Mouse (Mus musculus) 3134 (cell line): Measurements from ENCODE around the gene Bad.

ENCODE experiments used
- DNase-seq: peaks from one replicate; pipeline ENCODE4 v3.0.0-alpha.2; 2011; ENCODE audit warnings: low spot score; ENCODE audit not compliant: insufficient read length; ENCODE audit errors: extremely low read depth

Bad gene

DNA sequence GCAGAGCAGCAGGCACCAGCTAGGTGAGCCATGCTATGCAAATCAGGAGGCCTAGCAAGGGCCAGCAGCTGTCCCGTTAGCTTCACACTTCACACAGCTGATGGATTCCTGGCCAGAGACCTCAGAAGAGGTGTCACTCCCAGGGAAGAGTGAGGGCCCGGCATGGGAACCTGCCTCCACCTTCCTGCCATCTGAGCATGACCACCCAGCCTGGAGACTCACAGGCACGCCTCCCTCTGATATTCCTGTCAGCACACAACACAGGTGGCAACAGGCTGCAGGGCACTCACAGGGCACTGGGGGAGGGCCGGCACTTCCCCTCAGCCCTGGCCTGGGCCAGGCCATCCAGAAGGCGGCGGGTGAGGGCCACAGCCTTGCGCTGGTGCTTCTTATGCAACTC, 13.8 kb downstream of the Bad start:
- DNase-seq, result no peak

DNA sequence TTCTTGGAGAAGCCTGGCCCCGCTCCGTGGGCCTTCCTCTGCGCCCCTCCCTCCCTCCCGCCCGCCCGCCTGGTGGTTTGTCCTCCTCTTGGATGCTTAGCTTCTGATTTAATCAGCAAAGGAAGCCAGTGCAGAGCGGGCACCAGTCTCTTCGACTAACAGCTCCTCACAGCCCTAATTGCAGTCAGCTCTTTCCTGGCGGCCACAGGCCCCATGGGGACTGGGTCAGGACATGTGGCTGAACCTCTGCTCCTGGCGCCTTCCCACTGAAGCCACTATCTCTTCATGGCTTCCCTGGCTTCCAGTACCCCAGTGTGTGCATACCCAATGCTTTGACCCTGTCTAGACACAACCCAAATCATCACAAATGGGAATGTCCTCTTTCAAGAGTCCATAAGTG, 14.8 kb downstream of the Bad start:
- DNase-seq, result no peak

DNA sequence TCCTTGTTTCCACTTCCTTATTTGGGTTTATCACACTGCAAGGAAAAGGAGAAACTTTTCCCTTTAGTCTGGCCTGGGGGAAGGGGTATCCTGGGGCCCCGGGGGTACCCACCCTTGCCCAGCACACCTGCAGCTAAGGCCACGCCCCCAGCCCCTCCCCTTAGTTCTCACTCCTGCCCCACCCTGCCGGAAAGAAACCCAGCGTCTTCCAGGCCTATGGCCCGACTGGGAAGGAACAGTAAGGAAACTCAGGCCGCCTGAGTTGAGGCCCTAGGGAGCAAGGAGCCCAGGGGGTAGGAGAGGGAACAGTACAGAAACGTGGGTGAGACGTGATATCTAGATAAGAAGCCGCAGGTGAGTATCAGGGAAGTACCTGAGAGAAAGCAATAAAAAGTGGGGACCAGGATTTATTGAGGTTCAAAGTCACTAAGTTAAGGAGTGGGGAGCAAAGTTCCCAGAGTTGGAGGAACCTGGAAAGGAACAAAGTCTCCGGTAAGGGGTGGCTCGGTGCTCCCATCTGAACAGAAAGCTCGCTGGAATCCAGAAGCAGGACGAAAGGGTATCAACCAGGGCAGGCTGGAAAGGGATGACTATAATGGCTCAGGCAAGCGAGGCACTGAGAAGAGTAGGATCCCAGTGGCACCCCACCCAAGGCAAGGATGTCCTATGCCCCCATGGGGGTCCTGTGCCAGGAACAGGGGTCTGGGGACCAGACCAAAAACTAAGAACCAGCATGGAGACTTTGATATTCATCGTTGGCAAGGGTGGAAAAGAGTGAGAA, 27.0 kb downstream of the Bad start:
- peak; percentile 43 for DNase-seq

GRCm38 (mm10) chr19:6969291-6969664, 27.6 kb downstream of the Bad start:
- DNase-seq, result no peak

GRCm38 (mm10) chr19:6969665-6970381, 28.2 kb downstream of the Bad start:
- peak; percentile 77 for DNase-seq

- DNase-seq, result no peak
These were observed 28.9 kb downstream of the Bad start for GRCm38 (mm10) chr19:6970460-6971085.

DNA sequence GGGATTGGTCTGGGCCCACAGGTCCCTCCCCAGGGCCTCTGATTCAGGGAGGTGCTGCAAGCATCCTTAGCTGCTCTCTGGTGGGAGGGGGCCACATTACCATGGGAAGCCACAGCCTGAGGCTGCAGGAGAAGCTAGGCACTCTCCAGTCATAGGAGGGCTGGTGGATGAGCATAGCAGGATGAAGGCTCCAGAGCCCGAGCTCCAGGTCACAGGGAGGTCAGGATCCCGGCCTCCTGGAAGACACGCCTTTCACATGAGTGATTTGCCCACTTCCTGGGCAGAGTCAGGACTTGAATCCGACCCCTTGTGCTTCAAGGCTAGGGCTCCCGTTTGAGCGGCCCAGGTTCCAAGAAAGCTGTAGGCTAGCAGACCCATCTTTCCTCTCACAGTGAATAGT, 30.0 kb downstream of the Bad start:
- peak; percentile 43 for DNase-seq

- no peak for DNase-seq
These were observed 30.7 kb downstream of the Bad start for GRCm38 (mm10) chr19:6972247-6972917.

- no peak for DNase-seq
These were observed 32.0 kb downstream of the Bad start for GRCm38 (mm10) chr19:6973581-6974190.

DNA sequence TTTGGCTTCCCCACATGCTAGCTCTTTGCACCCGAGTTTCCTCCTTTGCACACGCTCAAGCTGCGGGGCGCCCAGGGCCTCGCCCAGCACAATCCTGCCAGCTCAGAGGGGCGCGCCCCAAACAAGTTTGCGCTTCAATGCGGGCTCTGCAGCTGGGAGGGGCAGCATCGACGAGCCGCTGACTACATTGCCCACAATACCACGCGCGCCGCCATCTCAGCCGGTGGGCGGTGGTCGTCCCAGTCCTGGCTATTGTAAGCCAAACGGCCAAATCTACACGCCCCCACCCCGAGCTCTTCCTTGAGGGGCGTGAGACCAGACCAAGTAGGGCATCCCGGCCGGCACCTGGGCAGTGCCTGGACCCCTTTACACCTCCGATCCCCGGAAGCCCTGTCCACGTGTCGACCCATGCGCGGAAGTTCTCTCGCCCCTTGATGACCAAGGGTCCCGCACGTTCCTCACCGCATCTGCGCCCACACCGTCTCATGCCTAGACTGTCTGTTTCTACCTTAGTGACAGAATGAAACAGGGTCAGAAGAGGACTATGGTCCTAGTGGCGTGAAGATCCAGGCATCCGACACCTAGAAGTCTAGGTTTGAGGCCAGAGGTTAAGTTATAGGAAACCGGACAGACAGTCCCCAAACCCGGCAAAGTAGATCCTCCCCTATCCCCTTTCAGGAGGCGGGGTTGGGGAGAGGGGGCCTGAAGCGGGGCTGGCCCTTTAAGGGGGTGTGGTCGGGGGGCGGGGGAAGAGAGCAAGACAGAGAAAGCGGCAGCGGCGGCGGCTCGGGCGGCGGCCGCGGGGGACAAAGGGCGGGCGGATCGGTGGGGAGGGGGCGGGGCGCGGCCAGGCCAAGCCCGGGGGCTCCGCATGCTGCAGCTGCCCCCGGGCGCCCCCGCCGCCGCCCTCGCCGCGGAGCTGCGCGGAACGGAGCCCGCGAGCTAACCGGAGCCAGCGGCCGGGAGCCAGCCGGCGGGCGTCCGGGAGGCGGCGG, 32.8 kb downstream of the Bad start, which contains the start of gene Ppp1r14b:
Ppp1r14b (plus strand) TSS at position 758 of the 995 bp plus-strand sequence.
- DNase-seq, result peak; percentile 85

- peak; percentile 72 for DNase-seq
These were observed 34.2 kb downstream of the Bad start, which contains the start of gene Plcb3 for GRCm38 (mm10) chr19:6975537-6976521. TSS of gene Plcb3 (minus strand) at chr19:6976470.

DNA sequence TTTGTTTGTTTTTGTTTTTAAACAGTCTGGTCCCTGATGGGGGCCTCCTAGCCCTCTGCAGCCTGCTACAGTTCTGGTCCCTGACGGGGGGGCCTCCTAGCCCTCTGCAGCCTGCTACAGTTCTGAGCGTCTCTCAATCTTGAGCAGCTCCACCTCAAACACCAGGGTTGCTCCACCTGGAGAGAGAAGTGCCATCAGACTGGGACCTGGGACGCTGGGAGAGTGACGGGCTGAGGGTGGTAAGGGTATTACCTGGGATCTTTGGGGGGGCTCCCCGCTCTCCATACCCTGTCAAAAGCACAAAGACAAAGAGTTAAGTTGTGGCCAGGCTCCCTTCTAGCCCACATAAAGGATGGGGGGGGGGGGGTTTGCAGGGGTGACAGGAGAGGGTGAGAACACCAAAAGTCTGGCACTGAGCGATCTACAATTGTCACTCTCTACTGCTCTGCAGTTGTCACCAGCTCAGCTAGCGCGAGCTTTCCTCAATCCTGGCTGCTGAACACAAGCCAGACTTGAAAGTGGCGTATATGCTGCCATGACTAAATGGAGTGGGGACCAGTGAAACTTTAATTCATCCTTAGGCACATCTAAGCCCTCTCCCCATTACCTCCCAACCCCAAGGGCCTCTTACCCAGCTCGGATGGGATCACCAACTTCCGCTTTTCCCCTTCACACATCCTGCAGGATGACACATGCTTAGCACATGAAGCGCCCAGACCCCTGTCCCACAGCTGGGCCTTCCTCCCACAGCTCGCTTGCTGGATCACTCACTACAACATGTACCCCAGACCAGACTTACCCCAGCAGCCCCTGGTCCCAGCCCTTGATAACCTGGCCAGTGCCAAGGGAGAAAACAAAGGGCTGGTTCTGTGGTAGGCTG, 36.3 kb downstream of the Bad start:
- DNase-seq, result no peak

GRCm38 (mm10) chr19:6978639-6978974, 36.9 kb downstream of the Bad start:
- DNase-seq, result no peak

DNA sequence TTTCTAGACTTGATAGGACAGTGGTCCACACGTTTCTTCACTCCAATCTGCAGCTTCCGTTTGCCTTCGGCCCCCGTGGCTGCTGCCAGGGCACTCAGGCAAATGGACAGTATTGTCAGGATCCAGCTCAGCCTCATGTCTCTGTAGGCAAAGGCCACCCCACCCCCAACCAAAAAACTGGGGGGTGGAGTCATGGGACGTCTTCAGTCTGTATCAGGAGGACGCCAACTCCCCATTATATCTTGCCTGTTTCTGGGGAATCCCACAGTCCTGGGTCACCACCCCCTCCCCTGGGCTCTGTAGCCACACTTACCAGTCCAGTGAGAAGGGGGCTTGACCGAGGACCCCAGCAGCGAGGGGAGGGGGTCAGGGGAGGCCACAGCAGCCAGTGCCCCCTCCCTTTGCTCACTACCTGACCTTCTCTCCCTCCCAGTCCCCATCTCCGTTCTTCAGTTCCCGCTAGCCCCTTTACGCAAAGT, 37.4 kb downstream of the Bad start:
- peak; percentile 65 for DNase-seq

DNA sequence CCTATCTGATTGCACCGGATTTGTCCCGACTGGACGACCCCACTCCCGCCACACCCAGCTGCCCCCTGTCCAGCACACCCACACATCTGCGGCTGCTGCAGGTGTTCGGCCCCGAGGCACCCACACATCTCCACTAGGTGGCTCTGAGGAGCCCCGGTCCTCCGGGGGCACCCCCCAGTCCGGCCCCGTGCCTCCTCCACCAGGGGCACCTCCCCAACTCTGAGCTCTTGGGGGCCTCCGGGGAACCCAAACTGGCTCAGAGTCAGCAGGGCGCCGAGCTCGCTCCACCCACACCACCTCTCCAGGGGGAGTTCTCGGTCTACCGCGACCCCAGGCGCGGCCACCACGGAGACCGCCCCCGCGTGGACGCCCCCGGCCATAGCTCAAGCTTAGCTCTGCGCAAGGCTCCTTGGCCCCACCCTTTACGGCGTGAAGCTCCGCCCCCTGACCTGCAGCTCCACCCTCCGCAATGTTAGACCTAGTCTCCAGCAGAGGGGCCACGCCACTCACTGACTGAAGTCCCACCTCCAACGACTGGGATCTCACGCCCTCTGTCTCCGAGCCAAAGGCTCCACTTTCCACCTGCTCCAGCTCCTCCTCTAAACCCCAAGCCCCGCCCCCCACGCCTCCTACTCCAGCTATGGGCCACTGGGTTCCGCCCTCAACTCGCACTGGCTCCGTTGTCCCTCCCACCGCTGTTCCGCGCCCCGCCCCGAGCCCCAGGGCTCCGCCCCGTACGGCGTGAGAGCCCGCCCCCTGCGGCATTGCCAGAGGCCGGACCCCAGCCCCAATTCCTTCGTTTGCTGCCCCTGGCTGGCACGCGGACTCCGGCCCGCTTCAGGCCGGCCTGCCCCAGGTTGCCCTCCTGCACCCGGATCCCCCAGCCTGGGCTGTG, 38.1 kb downstream of the Bad start:
- DNase-seq, result peak; percentile 97

GRCm38 (mm10) chr19:6980381-6981093, 38.9 kb downstream of the Bad start, which contains the start of gene Fkbp2:
TSS of gene Fkbp2 (minus strand) at chr19:6980501.
- DNase-seq, result peak; percentile 94
